Mouse (Mus musculus) macrophage (primary cell): ENCODE results near the gene Phka1. TPM values are rescaled to one million over a fixed set of nuclear protein-coding genes. Genes with fewer than 3 reads are reported as not detected.

ENCODE experiments used
- H3K27ac ChIP-seq: fragments of 350-480 bp; formaldehyde crosslinking; 2 replicates; pipeline ENCODE4 v1.9.0; 2021
- H3K36me3 ChIP-seq: fragments of 350-480 bp; formaldehyde crosslinking; 2 replicates; pipeline ENCODE4 v1.9.0; 2021; ENCODE audit errors: inconsistent target
- H3K4me3 ChIP-seq: fragments of 350-480 bp; formaldehyde crosslinking; 2 replicates; pipeline ENCODE4 v1.9.0; 2021; ENCODE audit errors: inconsistent target
- H3K79me2 ChIP-seq: fragments of 350-480 bp; formaldehyde crosslinking; 2 replicates; pipeline ENCODE4 v1.9.0; 2021; ENCODE audit errors: inconsistent target
- WGBS: methylation state at CpG from one replicate; pipeline ENCODE4 v1.1.7; 2026; ENCODE audit warnings: inconsistent platforms; ENCODE audit not compliant: missing documents; 5-methylcytosine and 5-hydroxymethylcytosine counted together
- polyA plus RNA-seq: library from polyadenylated mRNA; stranded (reverse); fragments of 250-400 nt; gene quantifications from 3 replicates; pipeline ENCODE4 v1.2.4, GENCODE M21; 2018; ENCODE audit warnings: inconsistent platforms

Gene Phka1
- polyA plus RNA-seq, 1 experiment from 2014 or later, result 2.1 TPM

- Histone ChIP-seq H3K36me3 (no peaks in the 10 kb centered on the region), H3K79me2 (no peaks in the 10 kb centered on the region), H3K27ac (peak within 1 kb of the TSS; percentile 27; the same call in 1 of the 2 replicates), H3K4me3 (peak within 1 kb of the TSS; percentile 57)
- WGBS, result 27% methylated on average over 25 of the region's 27 CpGs
Measured at GRCm38 (mm10) chrX:102504644-102505481, 139.2 kb downstream of the Phka1 start, which contains the start of gene Hdac8. Gene Hdac8 (minus strand): TSS chrX:102505359.

DNA sequence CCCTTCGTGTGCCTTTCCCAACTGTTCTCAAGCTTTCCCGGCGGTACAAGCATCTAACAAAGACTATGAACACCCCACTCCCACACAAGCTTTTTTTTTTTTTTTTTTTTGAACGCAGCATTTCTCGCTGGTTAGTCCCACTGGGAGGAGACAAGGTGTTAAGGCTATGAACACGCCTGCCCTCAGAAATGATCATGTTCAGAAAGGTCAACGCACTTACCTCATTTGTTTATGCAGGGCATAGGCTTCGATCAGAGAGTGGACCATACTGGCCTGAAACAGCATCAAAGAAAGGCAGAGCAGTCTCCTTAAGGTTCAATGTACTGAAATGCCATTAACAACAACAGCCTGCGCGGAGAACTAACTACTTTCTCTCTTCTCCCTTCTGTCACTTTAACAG, 139.9 kb downstream of the Phka1 start:
- no peaks in the 10 kb centered on the region; the same call in 1 of the 2 replicates for H3K36me3 ChIP-seq
- H3K27ac ChIP-seq, result no peak overlapping the region
- 36% methylated on average over 10 of the region's 10 CpGs for WGBS
- peak overlapping the region; percentile 57 for H3K4me3 ChIP-seq
- H3K79me2 ChIP-seq, result no peaks in the 10 kb centered on the region

DNA sequence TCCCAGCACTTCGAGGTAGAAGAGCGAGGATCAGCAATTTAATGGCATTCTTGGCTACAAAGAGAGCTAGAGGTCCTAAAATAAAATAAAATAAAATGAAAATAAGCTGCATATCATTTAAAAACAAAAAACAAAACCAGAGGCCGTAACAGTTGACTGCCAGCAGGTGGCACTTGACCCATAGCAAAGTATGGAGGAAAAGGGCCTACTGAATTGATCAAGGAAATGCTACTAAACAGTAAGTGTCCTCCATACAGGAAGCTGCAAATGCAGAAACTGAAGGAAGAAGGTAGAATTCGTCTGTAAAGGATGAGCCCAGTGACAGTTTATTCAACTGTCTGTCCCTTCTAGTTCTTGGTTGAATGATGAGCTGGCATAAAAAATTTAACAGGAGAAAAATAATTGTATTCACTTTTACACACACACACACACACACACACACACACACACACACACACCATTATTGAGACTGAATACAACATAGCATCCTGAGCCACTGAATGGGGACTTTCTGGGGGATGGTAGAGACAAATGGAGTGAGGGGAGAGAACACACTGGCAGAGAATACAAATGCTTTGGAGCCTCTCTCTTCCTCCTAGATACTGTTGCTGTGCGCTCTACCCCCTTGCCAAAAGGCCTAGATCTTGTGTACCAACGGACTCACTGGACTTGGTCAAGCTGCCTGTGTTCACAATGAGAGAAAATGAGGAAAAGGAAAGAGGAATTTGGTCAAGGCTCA, 149.9 kb downstream of the Phka1 start:
- WGBS, result 74% methylated on average over 6 of the region's 6 CpGs
- no peaks in the 10 kb centered on the region; the same call in 1 of the 2 replicates for H3K36me3 ChIP-seq
- no peak overlapping the region for H3K27ac ChIP-seq
- H3K4me3 ChIP-seq, result no peak overlapping the region
- H3K79me2 ChIP-seq, result no peaks in the 10 kb centered on the region

DNA sequence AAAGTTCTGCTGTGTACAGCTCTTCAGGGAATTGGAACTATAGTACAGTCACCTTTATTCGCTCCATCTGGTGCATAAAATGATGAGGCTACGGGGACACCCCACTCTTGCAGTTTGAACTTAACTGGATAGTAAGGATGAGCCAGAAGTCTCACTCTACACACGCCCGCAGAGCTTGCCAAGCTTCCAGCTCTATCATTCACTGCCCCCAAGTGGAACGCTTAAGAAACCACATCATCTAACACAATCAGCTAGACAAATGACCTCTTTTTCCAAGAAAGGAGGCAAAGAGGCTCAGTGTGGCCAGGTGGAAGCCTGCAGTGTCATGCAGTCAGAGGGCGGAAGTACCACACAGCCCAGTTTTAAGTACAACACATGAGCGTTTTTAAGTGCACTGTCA, 158.5 kb downstream of the Phka1 start:
- WGBS, result 95% methylated on average over 6 of the region's 7 CpGs
- Histone ChIP-seq H3K79me2 (no peaks in the 10 kb centered on the region), H3K4me3 (no peak overlapping the region), H3K27ac (no peak overlapping the region), H3K36me3 (no peaks in the 10 kb centered on the region)

DNA sequence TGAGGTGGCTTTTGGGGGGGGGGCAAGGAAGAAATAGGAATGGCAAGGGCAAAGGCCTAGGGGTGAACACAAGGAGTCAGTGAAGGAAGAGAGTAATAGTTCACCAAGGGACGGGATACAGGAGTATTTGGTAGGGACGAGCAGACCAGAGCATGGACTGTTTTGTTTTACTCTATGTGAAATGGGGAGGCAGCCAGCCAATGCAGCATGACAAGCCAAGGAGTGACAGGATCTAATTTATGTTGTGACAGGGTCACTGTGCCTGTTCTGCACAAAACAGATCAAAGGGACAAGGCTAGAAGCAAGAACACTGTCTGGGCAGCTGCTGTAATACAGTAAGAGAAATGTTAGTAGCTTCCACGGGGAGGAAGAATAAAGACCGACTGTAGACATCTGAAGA, 164.4 kb downstream of the Phka1 start:
- no peaks in the 10 kb centered on the region for H3K79me2 ChIP-seq
- H3K4me3 ChIP-seq, result no peak overlapping the region
- no peaks in the 10 kb centered on the region for H3K36me3 ChIP-seq
- H3K27ac ChIP-seq, result no peak overlapping the region
- WGBS, result 80% methylated on average over 4 of the region's 4 CpGs

- no peaks in the 10 kb centered on the region for H3K79me2 ChIP-seq
- no peak overlapping the region for H3K27ac ChIP-seq
- no peak overlapping the region for H3K4me3 ChIP-seq
- 43% methylated on average over 4 of the region's 4 CpGs for WGBS
- H3K36me3 ChIP-seq, result no peaks in the 10 kb centered on the region
Measured at GRCm38 (mm10) chrX:102478965-102479364, 165.1 kb downstream of the Phka1 start.

- H3K27ac ChIP-seq, result no peak overlapping the region
- no peaks in the 10 kb centered on the region for H3K79me2 ChIP-seq
- H3K4me3 ChIP-seq, result no peak overlapping the region
- H3K36me3 ChIP-seq, result no peaks in the 10 kb centered on the region
- WGBS, result 89% methylated on average over 3 of the region's 3 CpGs
Measured at GRCm38 (mm10) chrX:102478481-102478880, 165.6 kb downstream of the Phka1 start.

DNA sequence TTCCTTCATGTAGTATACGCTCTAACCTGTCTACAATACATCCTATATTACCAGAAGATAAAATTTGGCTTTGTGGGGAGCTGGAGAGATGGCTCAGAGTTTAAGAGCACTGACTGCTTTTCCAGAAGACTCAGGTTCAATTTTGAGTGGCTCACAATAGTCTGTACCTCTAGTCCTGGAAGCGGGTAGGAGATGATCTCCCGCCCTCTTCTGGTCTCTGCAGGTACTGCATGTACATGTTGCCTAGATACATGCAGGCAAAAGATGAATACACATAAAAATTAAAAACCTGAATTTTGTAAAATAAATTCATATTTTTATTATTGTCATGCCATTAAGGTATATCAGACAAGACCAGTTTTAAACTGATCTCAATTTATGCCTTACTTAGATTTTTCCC, 167.3 kb downstream of the Phka1 start:
- no peak overlapping the region for H3K4me3 ChIP-seq
- H3K36me3 ChIP-seq, result no peaks in the 10 kb centered on the region
- WGBS, result 42% methylated on average over 3 of the region's 3 CpGs
- no peaks in the 10 kb centered on the region for H3K79me2 ChIP-seq
- H3K27ac ChIP-seq, result no peak overlapping the region

GRCm38 (mm10) chrX:102475555-102475954, 168.5 kb downstream of the Phka1 start:
- no peak overlapping the region for H3K27ac ChIP-seq
- no peaks in the 10 kb centered on the region for H3K79me2 ChIP-seq
- no peak overlapping the region for H3K4me3 ChIP-seq
- 91% methylated on average over 5 of the region's 5 CpGs for WGBS
- H3K36me3 ChIP-seq, result no peaks in the 10 kb centered on the region

Other genes with a start within 250 kb of the Phka1 start
- 5.5 to 7.8 TPM (median 7.2 TPM) in 3 replicates for gene Hdac8, start 138.9 kb downstream of the Phka1 start, polyA plus RNA-seq
- not detected in 3 replicates for gene Gm3880, start 42.7 kb upstream of the Phka1 start, polyA plus RNA-seq
- not detected in 3 replicates for gene Gm9112, start 63.4 kb upstream of the Phka1 start, polyA plus RNA-seq
- gene Dmrtc1b, start 63.6 kb upstream of the Phka1 start, polyA plus RNA-seq, result not detected in 3 replicates
- not detected in 3 replicates for gene Dmrtc1c1, start 158.7 kb upstream of the Phka1 start, polyA plus RNA-seq
- not detected in 3 replicates for gene Dmrtc1c2, start 210.4 kb upstream of the Phka1 start, polyA plus RNA-seq
- not detected in 3 replicates for gene 1700031F05Rik, start 223.7 kb upstream of the Phka1 start, polyA plus RNA-seq